Mouse (Mus musculus): ENCODE results near the gene Kcne2.
A peak's percentile ranks its signal among the peaks of the same experiment; 100 is the strongest.

Kcne2 gene

GRCm38 (mm10) chr16:92292101-92292500 is at the start of gene Kcne2:
Kcne2 (plus strand) TSS chr16:92292389.
- DNase-seq (ENCODE audit: low spot score) = no peak

- DNase-seq (ENCODE audit: low spot score) = no peak
These were observed 46.3 kb upstream of the Kcne2 start for GRCm38 (mm10) chr16:92245909-92246308.

GRCm38 (mm10) chr16:92246974-92247373 is 45.2 kb upstream of the Kcne2 start:
- no peak for DNase-seq (ENCODE audit: low spot score)

- DNase-seq (ENCODE audit: low spot score) = no peak
These were observed 44.5 kb upstream of the Kcne2 start for GRCm38 (mm10) chr16:92247700-92248099.

DNA sequence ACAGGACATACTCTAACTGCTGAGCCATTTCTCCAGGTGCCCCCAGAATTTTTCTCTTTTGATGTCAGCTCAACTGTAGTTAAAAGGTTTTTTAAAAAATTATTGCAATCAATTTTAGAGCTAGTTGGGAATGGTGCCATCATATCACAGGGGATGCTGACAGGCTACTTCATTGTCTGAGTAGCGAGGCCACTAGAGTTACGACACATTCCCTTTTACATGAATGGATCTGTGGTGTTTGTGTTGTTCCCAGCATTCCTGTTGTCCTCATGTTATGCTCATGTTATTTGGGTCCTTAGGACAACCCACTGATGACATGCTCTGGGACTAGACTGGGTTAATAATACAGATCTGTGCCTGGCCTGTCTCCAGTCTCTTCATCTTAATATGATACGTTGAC is 42.5 kb upstream of the Kcne2 start:
- DNase-seq (ENCODE audit: low spot score) = no peak

DNA sequence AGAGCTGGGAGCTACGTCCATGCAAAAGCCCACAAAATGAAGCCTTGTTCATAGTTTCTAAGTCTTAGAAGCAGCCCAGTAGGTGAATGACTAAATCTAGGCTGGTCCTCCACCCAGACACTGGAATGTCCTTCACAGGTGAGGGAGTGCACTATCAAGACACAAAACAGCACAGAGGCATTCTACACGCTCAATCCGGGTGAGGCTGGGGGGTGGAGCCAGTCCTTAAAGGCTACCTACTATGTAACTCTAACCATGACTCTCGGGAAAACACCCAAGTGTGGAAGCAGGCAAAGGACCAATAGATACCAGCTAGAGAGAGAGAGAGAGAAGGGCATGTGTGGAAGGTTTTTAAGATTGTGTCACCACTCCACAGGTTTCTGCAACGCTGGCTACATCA is 41.7 kb upstream of the Kcne2 start:
- DNase-seq (ENCODE audit: low spot score) = no peak

GRCm38 (mm10) chr16:92254316-92254715 is 37.9 kb upstream of the Kcne2 start:
- DNase-seq (ENCODE audit: low spot score) = no peak

DNA sequence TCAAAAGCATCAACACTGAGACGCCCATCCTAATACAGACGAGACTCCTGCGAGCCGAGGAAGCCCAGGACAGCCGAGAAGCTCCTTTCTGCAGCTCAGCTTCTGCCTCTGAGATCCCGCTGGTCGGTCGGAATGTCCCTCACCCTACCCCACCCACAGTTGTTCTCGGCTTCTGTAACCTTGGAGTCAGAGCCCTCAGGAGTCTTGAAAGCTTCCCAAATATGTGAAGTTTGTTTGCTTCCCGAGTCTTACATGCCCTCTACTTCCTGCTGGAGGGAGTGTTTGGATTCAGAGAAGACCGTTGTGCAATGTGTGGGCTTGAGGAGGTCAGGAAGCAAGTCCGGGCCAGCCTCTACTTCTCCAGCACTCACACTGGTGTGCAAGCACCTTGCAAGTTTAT is 24.3 kb upstream of the Kcne2 start:
- DNase-seq (ENCODE audit: low spot score) = no peak

DNA sequence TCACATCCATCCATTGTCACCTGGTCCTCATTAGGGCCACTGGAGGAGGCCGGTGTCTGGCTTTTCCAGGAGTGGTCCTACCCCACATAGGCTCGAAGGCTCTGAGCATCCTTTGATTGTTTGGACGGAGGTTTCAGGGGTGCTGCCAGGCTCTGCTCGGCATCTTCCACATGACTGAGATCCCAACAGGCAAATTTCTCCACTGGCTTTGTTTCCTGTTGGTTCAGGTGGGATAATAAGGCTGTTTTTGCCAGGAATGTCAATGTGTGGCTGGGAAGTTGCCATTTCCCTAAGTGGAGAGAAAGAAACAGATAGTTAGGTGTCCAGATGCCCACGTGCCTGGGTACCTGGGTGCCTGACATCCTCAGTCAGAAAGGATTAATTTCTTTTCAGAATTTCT is 17.7 kb upstream of the Kcne2 start:
- no peak for DNase-seq (ENCODE audit: low spot score)

GRCm38 (mm10) chr16:92275526-92275925 is 16.7 kb upstream of the Kcne2 start:
- no peak for DNase-seq (ENCODE audit: low spot score)

GRCm38 (mm10) chr16:92282671-92283070 is 9.5 kb upstream of the Kcne2 start:
- DNase-seq (ENCODE audit: low spot score) = no peak

DNA sequence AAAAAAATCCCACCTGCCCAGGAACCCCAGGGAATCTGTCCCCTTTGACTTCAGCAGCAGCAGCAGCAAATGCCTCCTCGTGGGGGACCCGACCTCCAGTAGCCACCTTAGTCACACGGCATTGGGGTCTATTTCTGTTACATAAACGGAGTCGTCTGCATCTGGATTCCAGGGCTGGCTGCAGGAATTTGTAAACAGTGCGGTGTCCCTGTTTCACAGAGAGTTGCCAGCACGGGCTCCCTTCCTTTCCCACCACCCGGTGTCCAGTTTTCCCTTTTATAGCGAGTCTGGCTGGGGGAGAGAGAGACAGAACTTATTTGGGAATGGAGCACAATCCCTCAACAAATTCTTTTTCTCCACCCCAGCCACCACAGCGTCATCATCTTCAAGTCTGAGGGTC is 7.1 kb upstream of the Kcne2 start:
- DNase-seq (ENCODE audit: low spot score) = no peak

GRCm38 (mm10) chr16:92286609-92287008 is 5.6 kb upstream of the Kcne2 start:
- peak; percentile 91 for DNase-seq (ENCODE audit: low spot score)

- DNase-seq (ENCODE audit: low spot score) = no peak
These were observed 3.4 kb upstream of the Kcne2 start for GRCm38 (mm10) chr16:92288778-92289177.

- no peak for DNase-seq (ENCODE audit: low spot score)
These were observed 2.1 kb upstream of the Kcne2 start for GRCm38 (mm10) chr16:92290045-92290444.

DNA sequence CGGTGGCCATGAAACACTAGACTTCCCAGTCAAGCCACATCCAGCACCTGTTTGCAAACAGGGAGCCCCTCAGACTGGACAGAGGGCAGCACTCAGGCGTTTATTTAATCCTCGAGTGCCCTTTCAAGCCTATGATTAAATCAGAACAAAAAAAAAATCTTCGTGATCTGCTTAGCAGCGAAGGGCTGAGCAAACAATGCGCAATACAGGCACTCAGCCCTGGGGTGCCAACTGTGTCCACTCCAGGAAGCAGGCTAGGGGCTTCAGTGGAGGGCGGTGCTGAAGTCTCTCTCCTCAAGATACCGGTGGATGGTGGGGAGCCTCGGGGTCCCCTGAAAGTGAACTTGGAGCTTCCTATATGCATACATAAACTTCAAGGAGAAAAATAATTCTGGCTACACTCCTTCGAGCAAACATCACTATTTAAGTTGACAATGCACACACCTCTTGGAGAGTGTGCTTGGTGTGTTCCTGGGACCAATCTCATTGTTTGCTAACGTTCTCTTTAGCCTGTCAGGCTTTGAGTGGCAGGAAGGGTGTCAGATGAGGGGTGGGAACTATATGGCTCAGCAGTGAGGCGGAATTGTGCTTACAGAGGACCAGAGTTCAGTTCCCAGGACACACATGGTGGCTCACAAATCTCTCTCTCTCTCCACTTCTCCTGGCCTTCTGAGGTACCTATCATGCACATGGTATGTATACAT is 2.2 kb downstream of the Kcne2 start:
- DNase-seq (ENCODE audit: low spot score) = no peak

GRCm38 (mm10) chr16:92295328-92295727 is 3.1 kb downstream of the Kcne2 start:
- DNase-seq (ENCODE audit: low spot score) = no peak

- peak; percentile 94 for DNase-seq (ENCODE audit: low spot score)
These were observed 8.6 kb downstream of the Kcne2 start, which contains the start of gene Smim11 for GRCm38 (mm10) chr16:92300649-92301411. Smim11 (plus strand) TSS chr16:92301286.

DNA sequence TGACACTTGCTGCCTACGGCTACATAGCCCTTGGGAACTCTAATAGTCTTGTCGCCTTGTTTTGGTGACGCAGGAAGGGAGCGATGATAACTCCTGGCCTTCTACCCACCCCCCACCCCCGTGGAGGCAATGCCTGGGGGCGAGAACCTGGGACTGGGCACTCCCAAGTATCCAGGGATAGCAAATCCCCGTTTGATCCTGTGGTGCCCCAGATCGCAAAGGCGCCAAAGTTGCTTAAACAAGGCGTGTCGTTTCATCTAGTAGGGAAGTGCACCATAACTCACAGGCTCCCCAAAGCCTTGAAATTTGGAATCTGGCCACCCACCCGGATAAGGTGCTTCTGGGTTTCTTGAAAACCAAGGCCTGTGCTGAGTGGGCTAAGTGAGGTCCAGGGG is 9.2 kb downstream of the Kcne2 start:
- no peak for DNase-seq (ENCODE audit: low spot score)

GRCm38 (mm10) chr16:92301989-92302388 is 9.8 kb downstream of the Kcne2 start:
- no peak for DNase-seq (ENCODE audit: low spot score)

- no peak for DNase-seq (ENCODE audit: low spot score)
These were observed 10.3 kb downstream of the Kcne2 start for GRCm38 (mm10) chr16:92302506-92302905.

DNA sequence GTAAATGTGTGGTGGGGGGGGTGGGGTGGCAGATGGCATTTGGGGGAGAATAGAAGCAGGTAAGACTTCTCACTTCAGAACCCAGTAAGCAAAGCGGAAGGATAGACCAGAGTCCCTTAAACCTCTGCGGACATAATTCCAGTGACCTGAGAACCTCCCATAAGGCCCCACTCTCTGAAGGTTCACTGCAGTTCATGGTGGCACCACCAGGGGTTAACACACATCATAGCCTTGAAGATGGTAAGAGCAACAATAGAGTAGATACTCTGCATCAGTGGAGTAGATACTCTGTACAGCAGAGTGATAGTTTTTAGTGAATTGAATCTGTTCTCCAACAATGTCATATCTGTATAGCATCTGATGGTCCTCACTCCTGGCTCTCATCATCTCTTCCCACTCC is 13.3 kb downstream of the Kcne2 start:
- DNase-seq (ENCODE audit: low spot score) = no peak

- no peak for DNase-seq (ENCODE audit: low spot score)
These were observed 15.8 kb downstream of the Kcne2 start for GRCm38 (mm10) chr16:92307947-92308346.

DNA sequence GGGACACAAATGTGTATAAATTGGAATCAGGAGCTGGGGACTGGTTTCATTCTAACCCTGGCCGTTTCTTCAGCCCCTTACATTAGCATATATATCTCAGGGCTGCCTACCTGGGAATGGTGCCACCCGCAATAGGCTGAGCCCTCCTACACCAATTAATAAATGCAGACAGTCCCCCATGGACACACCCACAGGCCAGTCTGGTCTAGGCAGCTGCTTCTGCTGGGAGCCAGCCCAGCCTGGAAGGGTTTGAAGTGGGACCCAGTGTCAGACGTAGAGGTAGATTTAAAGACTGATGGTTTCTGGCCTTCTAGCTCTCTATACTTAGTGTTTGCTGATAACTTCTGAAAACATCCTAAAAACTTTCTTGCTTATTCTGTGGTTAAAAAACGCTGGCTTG is 16.9 kb downstream of the Kcne2 start:
- no peak for DNase-seq (ENCODE audit: low spot score)
